Mouse (Mus musculus) olfactory bulb, adult 2 months (tissue): ENCODE results near the gene Lrrc40.

Source experiments
- CTCF ChIP-seq: fragments of 200-500 bp; IDR thresholded peaks from 2 replicates; pipeline ENCODE4 v1.5.1; 2012; ENCODE audit warnings: low read depth, mild to moderate bottlenecking, low read length, moderate library complexity; ENCODE audit not compliant: insufficient read depth
- POLR2A ChIP-seq: fragments of 200-500 bp; IDR thresholded peaks from 2 replicates; pipeline ENCODE4 v1.6.1; 2012; ENCODE audit warnings: mild to moderate bottlenecking, low read depth, low read length, moderate library complexity; ENCODE audit not compliant: insufficient read depth

DNA sequence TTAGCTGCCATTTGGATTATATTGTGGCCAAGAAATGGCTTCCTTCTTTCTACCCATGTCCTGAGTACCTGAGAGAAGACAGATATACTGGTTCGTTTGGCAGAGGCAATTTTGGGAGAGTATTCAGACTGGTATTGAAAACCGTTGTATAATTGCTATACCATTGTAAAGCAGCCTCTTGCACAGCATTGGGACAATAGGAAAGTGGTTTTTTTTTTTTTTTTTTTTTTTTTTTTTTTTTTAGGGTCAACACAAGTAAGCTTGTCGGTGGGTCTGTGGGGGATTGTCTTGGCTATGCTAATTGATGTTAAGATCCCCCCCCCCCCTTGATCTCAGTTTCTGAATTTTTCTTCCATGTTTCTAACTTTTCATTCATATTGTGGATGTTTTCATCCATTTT lies 1.6 kb downstream of the Lrrc40 start:
- TF ChIP-seq CTCF = no peak
- no peak for TF ChIP-seq POLR2A
